Comparison of ENCODE assay signal across 10 mouse cellular contexts in the genomic region with DNA sequence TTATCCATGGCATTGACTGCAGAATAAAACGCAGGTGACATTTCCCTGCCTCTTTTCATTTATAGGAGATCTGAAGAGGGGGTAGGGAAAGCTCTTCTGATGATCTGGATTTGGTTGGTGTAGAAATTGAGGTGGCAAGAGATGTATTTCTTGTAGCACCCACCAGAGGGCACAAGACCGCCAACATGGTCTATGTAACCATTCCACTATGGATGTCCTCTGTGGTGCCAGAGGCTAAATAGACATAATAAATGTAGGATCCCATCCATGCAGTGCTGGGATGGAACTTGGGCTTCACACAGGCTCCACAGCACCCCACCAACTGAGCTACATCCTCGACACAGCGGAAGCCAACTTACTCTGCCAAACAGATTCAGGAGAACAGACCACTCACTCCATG. TPM values are rescaled to one million over a fixed set of nuclear protein-coding genes. Genes with fewer than 3 reads are reported as not detected.
DNase-seq lines count a peak whose midpoint lies in the region; ATAC-seq and TF ChIP-seq lines count a peak whose summit lies in the region.
"Had no signal": no experiment of that assay in that cellular context is flagged by ENCODE, and none has a peak within 500 bp of the region (broad histone marks: within the 10 kb centered on the region; RNA-seq: fewer than 3 reads in every experiment).

No protein-coding gene starts in this region.

- TF ChIP-seq POLR2A in small intestine, adult 2 months (IDR thresholded peaks at IDR 0.05; ENCODE audit: low read depth, low read length) = no peak

- H3K9me3 ChIP-seq in liver, embryonic 11.5 days (ENCODE audit: control insufficient read depth, low read length) = no peaks in the 10 kb centered on the region
- H3K9me3 ChIP-seq: heart, embryonic 13.5 days; lung, embryonic 15.5 days had no signal

- no peaks in the 10 kb centered on the region for H3K36me3 ChIP-seq in liver, embryonic 11.5 days (ENCODE audit: control insufficient read depth, insufficient read depth, low read length)
- H3K36me3 ChIP-seq in small intestine, adult 2 months (ENCODE audit: control insufficient read depth, insufficient read depth, low read length) = no peaks in the 10 kb centered on the region
- H3K36me3 ChIP-seq: heart, embryonic 13.5 days; lung, embryonic 15.5 days had no signal

- H3K9ac ChIP-seq in liver, embryonic 11.5 days (ENCODE audit: low read depth, low read length) = no peak overlapping the region
- H3K9ac ChIP-seq: heart, embryonic 13.5 days; lung, embryonic 15.5 days had no signal

- no peaks in the 10 kb centered on the region for H3K4me1 ChIP-seq in liver, embryonic 11.5 days (replicated peaks; ENCODE audit: control insufficient read depth, insufficient read depth, low read length)
- H3K4me1 ChIP-seq in small intestine, adult 2 months (ENCODE audit: control insufficient read depth, insufficient read depth, insufficient read length, low read length) = no peaks in the 10 kb centered on the region
- H3K4me1 ChIP-seq: heart, embryonic 13.5 days had no signal

- no peak overlapping the region for H3K4me3 ChIP-seq in liver, embryonic 11.5 days (ENCODE audit: low read depth, low read length)
- H3K4me3 ChIP-seq in small intestine, adult 2 months (ENCODE audit: low read depth, low read length) = no peak overlapping the region
- H3K4me3 ChIP-seq: heart, embryonic 13.5 days; lung, embryonic 15.5 days had no signal

- DNase-seq in cerebellum, postnatal 25 days = peak; percentile 34 to 63
- DNase-seq in cerebellum, adult 9-10 months = no peak
- peak; percentile 36 for DNase-seq in liver
- no peak for DNase-seq in liver, embryonic 11.5 days (ENCODE audit: low spot score)
- DNase-seq in c-Kit-positive CD71-positive TER-119-negative erythroid progenitor cells, embryonic 14.5 days (ENCODE audit: low read depth) = peak; percentile 27
- DNase-seq in spleen, postnatal 14 days (ENCODE audit: low spot score in 2 of 2) = no peak
- DNase-seq in layer of hippocampus, adult 8-10 months (ENCODE audit: low spot score in 2 of 2) = no peak

- ATAC-seq in liver, embryonic 11.5 days (replicated peaks; ENCODE audit: low FRiP score) = no peak; the same call in 1 of the 2 replicates

- H3K27me3 ChIP-seq in liver, embryonic 11.5 days (replicated peaks; ENCODE audit: control insufficient read depth, insufficient read depth, low read length) = no peaks in the 10 kb centered on the region
- H3K27me3 ChIP-seq in small intestine, adult 2 months (ENCODE audit: control insufficient read depth, insufficient read depth, low read length) = no peaks in the 10 kb centered on the region
- H3K27me3 ChIP-seq: heart, embryonic 13.5 days; lung, embryonic 15.5 days had no signal

- no peak overlapping the region for H3K27ac ChIP-seq in liver, embryonic 11.5 days (ENCODE audit: low read depth, low read length)
- no peak overlapping the region for H3K27ac ChIP-seq in small intestine, adult 2 months (ENCODE audit: insufficient read depth, low read depth, low read length)
- H3K27ac ChIP-seq: heart, embryonic 13.5 days; lung, embryonic 15.5 days had no signal

- no peak overlapping the region for H3K4me2 ChIP-seq in liver, embryonic 11.5 days
- H3K4me2 ChIP-seq: heart, embryonic 13.5 days; lung, embryonic 15.5 days had no signal

- WGBS in liver, embryonic 11.5 days = 55% methylated on average over 4 of the region's 4 CpGs
- 59% methylated on average over 4 of the region's 4 CpGs for WGBS in small intestine, adult 2 months

- TF ChIP-seq CTCF in small intestine, adult 2 months (IDR thresholded peaks at IDR 0.05; ENCODE audit: extremely low read depth, insufficient read length, insufficient replicate concordance, low read depth, low read length) = peak; percentile 35; the same call in 1 of the 2 replicates

RNA-seq across cellular contexts. Expression of a gene that starts 6.3 kb away (rescaled TPM):
- 7.8 and 8.4 TPM in 2 replicates for polyA plus RNA-seq in liver, embryonic 11.5 days (2014; fragmentation: Nextera tagmentation; extraction: Ambion mirVana)
- polyA plus RNA-seq in small intestine, adult 2 months (2012; rRNA removed) = 2.1 and 2.6 TPM in 2 replicates
- total RNA-seq in layer of hippocampus, adult 8-10 months (2022) = 1 to 10 TPM; 6.3 to 8.6 (median 7.5) TPM

Comparison
In these comparisons a context has a peak if more than half of its experiments do, and no peak if none do; other contexts are left out.
1. DNase-seq: peak in cerebellum, postnatal 25 days (2 of 2), liver (single experiment) and c-Kit-positive CD71-positive TER-119-negative erythroid progenitor cells, embryonic 14.5 days (single experiment); none in cerebellum, adult 9-10 months (single experiment), liver, embryonic 11.5 days (single experiment), spleen, postnatal 14 days (0 of 2) and layer of hippocampus, adult 8-10 months (0 of 2).